Mouse (Mus musculus): ENCODE results near the gene Wdr5.
A peak's percentile ranks its signal among the peaks of the same experiment; 100 is the strongest.

The Wdr5 gene

GRCm38 (mm10) chr2:27514639-27515328 is at the start of gene Wdr5:
Gene Wdr5, plus strand, starts transcription at chr2:27515157.
- DNase-seq = peak; percentile 95

- no peak for DNase-seq
These were observed 45.5 kb upstream of the Wdr5 start for GRCm38 (mm10) chr2:27469292-27469990.

GRCm38 (mm10) chr2:27469991-27470355 is 45.0 kb upstream of the Wdr5 start:
- DNase-seq = no peak

GRCm38 (mm10) chr2:27470535-27470934 is 44.4 kb upstream of the Wdr5 start:
- no peak for DNase-seq

GRCm38 (mm10) chr2:27471170-27471584 is 43.8 kb upstream of the Wdr5 start:
- DNase-seq = no peak

GRCm38 (mm10) chr2:27473061-27473765 is 41.7 kb upstream of the Wdr5 start:
- DNase-seq = no peak

GRCm38 (mm10) chr2:27473911-27474310 is 41.0 kb upstream of the Wdr5 start:
- DNase-seq = no peak

GRCm38 (mm10) chr2:27474621-27475484 is 40.1 kb upstream of the Wdr5 start:
- DNase-seq = peak; percentile 64

- DNase-seq = peak; percentile 97
These were observed 39.3 kb upstream of the Wdr5 start for GRCm38 (mm10) chr2:27475495-27476302.

- peak; percentile 60 for DNase-seq
These were observed 38.4 kb upstream of the Wdr5 start for GRCm38 (mm10) chr2:27476303-27477192.

- DNase-seq = no peak
These were observed 35.1 kb upstream of the Wdr5 start for GRCm38 (mm10) chr2:27479821-27480220.

- DNase-seq = no peak
These were observed 34.6 kb upstream of the Wdr5 start for GRCm38 (mm10) chr2:27480367-27480766.

- DNase-seq = no peak
These were observed 32.6 kb upstream of the Wdr5 start for GRCm38 (mm10) chr2:27482265-27482861.

- DNase-seq = no peak
These were observed 28.2 kb upstream of the Wdr5 start for GRCm38 (mm10) chr2:27486725-27487124.

GRCm38 (mm10) chr2:27487336-27488049 is 27.5 kb upstream of the Wdr5 start:
- no peak for DNase-seq

GRCm38 (mm10) chr2:27488362-27488761 is 26.6 kb upstream of the Wdr5 start:
- no peak for DNase-seq

- DNase-seq = no peak
These were observed 24.0 kb upstream of the Wdr5 start for GRCm38 (mm10) chr2:27490939-27491338.

GRCm38 (mm10) chr2:27493971-27494370 is 21.0 kb upstream of the Wdr5 start:
- DNase-seq = no peak

GRCm38 (mm10) chr2:27496391-27497028 is 18.4 kb upstream of the Wdr5 start:
- DNase-seq = peak; percentile 85

All from retina, postnatal 1 day (tissue).